Mouse (Mus musculus): ENCODE results near the gene Tle3.

GRCm38 (mm10) chr9:61370889-61371754, 1.0 kb upstream of the Tle3 start:
- TF ChIP-seq POLR2A (IDR thresholded peaks at IDR 0.05; ENCODE audit: borderline replicate concordance, extremely low read depth, insufficient read depth, insufficient read length, poor library complexity, severe bottlenecking) (peak; percentile 8; the same call in 1 of the 2 replicates), CTCF (IDR thresholded peaks at IDR 0.05; ENCODE audit: borderline replicate concordance, extremely low read depth, insufficient read depth, insufficient read length) (no peak)

All from brain, embryonic 14.5 days (tissue).